Mouse (Mus musculus): ENCODE data around the gene Cnr2.

DNA sequence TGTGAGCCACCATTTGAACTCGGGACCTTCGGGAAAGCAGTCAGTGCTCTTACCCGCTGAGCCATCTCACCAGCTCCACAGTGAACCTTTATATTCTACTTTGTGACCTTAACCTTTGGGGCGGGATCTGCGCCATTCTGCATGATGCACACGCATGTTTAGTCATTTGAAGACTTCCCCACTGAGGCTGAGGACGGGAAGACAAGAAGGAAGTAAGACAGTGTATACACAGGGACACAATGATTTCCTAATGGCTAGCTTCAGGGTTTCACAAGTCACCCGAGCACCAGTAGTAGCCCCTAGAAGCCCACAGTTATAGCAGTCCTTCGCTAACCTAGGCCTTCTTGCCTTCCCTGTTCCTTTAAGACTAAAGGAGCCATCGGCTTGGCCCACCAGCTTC is 50.5 kb downstream of the Cnr2 start:
- TF ChIP-seq CTCF (IDR thresholded peaks at IDR 0.05; ENCODE audit: extremely low read depth, insufficient read depth, insufficient read length, insufficient replicate concordance): no peak
- no peak for TF ChIP-seq POLR2A (IDR thresholded peaks at IDR 0.05; ENCODE audit: low read depth, low read length)
